Mouse (Mus musculus) kidney, postnatal 0 days (tissue): ENCODE measurements at regions not wholly inside any gene's neighbourhood (a gene's known extent, or its start where the extent isn't known, plus 50 kb on each side); places are given as distances from the start of the nearest gene placed in this dataset.

Experiments used
- ATAC-seq: fragments of 200-750 bp; cut with Nextera tagmentation; replicated peaks from 2 replicates; pipeline ENCODE4 v1.8.0; 2017; ENCODE audit warnings: low read depth, moderate number of reproducible peaks, moderate TSS enrichment, moderate library complexity; ENCODE audit not compliant: low FRiP score
- DNase-seq: peaks from one replicate; pipeline ENCODE4 v3.0.0-alpha.2; 2016; ENCODE audit warnings: low spot score
- H3K27ac ChIP-seq: fragments of 300-500 bp; sonication (generic); 2 replicates; pipeline ENCODE4 v1.5.1; 2014; ENCODE audit warnings: mild to moderate bottlenecking
- H3K27me3 ChIP-seq: fragments of 300-500 bp; sonication (generic); 2 replicates; pipeline ENCODE4 v1.6.1; 2014; ENCODE audit warnings: low read length, mixed read lengths; ENCODE audit not compliant: insufficient read depth
- H3K36me3 ChIP-seq: fragments of 300-500 bp; sonication (generic); 2 replicates; pipeline ENCODE4 v1.6.1; 2014; ENCODE audit warnings: low read length, mixed read lengths; ENCODE audit not compliant: insufficient read depth
- H3K4me1 ChIP-seq: fragments of 300-500 bp; sonication (generic); replicated peaks from 2 replicates; pipeline ENCODE4 v1.6.1; 2014; ENCODE audit warnings: antibody characterized with exemption, low read length, mixed read lengths; ENCODE audit not compliant: insufficient read depth
- H3K4me2 ChIP-seq: fragments of 300-500 bp; sonication (generic); 2 replicates; pipeline ENCODE4 v1.6.1; 2014; ENCODE audit warnings: mild to moderate bottlenecking, low read length, moderate library complexity, mixed read lengths
- H3K4me3 ChIP-seq: fragments of 300-500 bp; sonication (generic); replicated peaks from 2 replicates; pipeline ENCODE4 v1.5.1; 2014; ENCODE audit warnings: low read depth, low read length
- H3K9ac ChIP-seq: fragments of 300-500 bp; sonication (generic); 2 replicates; pipeline ENCODE4 v1.6.1; 2014; ENCODE audit warnings: low read depth, low read length
- H3K9me3 ChIP-seq: fragments of 300-500 bp; sonication (generic); replicated peaks from 2 replicates; pipeline ENCODE4 v1.6.1; 2016; ENCODE audit warnings: low read length, inconsistent platforms, mixed read lengths
- CTCF ChIP-seq: IDR thresholded peaks from 2 replicates; pipeline ENCODE4 v1.5.1; 2016; ENCODE audit warnings: antibody characterized with exemption, low read depth, mild to moderate bottlenecking, moderate library complexity
- WGBS: fragments of 180-500 bp; shearing (Covaris S2); extraction: QIAGEN DNeasy Blood & Tissue Kit; methylation state at CpG from one replicate; pipeline ENCODE4 v1.1.7; 2014; 5-methylcytosine and 5-hydroxymethylcytosine counted together

DNA sequence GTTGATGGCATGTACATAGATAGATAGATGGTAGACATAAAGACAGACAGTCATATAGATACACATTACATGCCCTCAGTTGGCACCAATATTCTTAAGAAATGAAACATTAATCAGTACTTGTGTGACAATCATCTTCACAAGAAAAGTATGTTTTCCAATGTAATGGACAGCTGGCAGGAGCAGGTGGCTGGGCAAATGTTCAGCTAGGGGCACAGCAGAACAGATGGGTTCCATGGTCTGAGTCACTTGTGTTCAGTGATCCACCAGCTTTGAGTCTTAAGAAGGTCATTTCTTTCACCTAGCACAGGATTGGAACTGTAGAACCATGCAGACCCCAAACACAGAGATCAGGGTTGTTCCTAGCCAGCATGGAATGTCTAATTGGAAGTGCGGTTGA lies 2631.2 kb upstream of the 5930422O12Rik start:
- no peak overlapping the region for H3K4me2 ChIP-seq
- no peak for TF ChIP-seq CTCF
- no peaks in the 10 kb centered on the region for H3K36me3 ChIP-seq
- WGBS: 91% methylated on average over 1 of the region's 1 CpGs
- DNase-seq: no peak
- ATAC-seq: no peak
- H3K27ac ChIP-seq: no peak overlapping the region
- H3K4me3 ChIP-seq: no peak overlapping the region
- no peaks in the 10 kb centered on the region for H3K27me3 ChIP-seq
- no peak overlapping the region for H3K9ac ChIP-seq
- H3K9me3 ChIP-seq: no peaks in the 10 kb centered on the region
- H3K4me1 ChIP-seq: no peaks in the 10 kb centered on the region

DNA sequence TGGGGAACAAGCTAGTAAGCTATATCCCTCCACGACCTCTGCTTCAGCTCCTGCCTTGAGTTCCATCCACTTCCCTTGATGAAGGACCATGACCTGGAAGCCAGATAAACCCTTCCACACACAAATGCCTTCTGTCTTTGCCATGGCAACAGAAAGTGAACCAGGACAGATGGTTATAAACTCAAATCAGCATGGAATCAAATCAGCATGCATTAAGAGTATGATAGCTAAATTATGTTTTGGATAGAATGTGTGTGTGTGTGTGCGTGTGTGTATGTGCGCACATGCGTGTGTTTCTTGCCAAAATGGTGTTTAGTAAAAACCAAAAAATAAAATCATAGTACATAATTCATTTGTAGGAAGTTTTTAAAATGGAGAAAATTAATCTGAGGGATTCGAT lies 2611.5 kb upstream of the 5930422O12Rik start:
- H3K4me3 ChIP-seq: no peak overlapping the region
- H3K36me3 ChIP-seq: no peaks in the 10 kb centered on the region
- WGBS: 89% methylated on average over 5 of the region's 5 CpGs
- DNase-seq (no peak), ATAC-seq (no peak)
- no peaks in the 10 kb centered on the region for H3K9me3 ChIP-seq
- H3K4me1 ChIP-seq: no peaks in the 10 kb centered on the region
- no peak overlapping the region for H3K9ac ChIP-seq
- H3K27me3 ChIP-seq: no peaks in the 10 kb centered on the region
- no peak for TF ChIP-seq CTCF
- H3K4me2 ChIP-seq: no peak overlapping the region
- no peak overlapping the region for H3K27ac ChIP-seq

DNA sequence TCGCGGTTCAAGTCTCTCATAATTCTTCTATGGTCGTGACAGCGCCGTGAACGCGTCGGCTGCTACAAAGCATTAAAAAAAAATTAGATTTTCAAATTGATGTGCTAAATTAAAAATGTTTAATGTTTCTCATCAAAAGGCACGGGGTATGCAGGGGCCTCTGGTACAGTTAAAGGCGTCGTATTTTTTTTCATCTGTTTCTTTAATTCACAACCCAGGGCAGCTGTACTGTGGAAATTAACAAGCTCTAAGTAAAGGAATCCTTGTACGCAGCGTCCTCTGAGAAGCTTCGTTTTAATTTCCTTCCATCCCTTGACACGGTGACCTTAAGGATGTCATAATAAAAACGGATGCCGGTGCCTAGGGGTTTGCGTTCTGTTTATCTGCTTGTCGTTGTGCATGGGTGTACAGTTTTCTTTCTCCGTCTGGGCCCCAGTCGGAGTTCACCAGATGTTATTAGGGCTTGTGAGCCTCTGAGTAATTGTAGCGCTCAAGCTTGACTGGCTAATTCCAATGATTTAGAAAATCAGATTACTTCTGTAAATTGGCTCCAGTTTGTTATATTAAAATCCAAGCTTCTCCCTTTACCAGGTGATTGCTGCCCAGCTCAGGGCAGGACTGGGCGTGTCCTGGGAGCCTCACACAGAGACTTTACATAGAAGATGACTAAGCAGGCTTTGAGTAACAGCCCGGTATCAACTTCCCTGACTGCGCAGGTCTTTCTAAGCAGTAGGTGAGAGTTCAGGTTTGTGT lies 2605.5 kb upstream of the 5930422O12Rik start:
- Histone ChIP-seq H3K9me3 (no peaks in the 10 kb centered on the region), H3K27me3 (no peaks in the 10 kb centered on the region), H3K36me3 (no peaks in the 10 kb centered on the region), H3K27ac (no peak overlapping the region), H3K9ac (no peak overlapping the region), H3K4me3 (no peak overlapping the region), H3K4me1 (no peaks in the 10 kb centered on the region), H3K4me2 (peak overlapping the region; percentile 30)
- peak; percentile 66; the same call in 1 of the 2 replicates for ATAC-seq
- TF ChIP-seq CTCF: no peak
- 34% methylated on average over 25 of the region's 25 CpGs for WGBS
- peak; percentile 38 for DNase-seq

DNA sequence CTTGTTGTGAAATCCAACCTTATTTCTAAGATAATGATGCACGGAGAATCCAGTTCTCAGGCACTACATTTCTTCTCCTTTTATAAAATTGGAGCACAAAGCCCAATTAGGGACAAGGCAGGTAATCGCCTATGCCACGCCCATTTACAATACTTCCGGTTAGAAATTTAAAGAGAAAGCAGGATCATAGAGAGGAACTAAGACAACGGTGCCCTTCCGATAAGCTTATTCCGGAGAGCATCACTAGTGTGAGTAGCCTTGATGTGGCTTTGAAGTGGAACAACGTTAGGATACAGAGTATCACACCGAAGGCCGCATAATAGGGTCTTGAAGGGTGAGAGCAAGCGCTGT lies 2604.9 kb upstream of the 5930422O12Rik start:
- no peak for ATAC-seq

DNA sequence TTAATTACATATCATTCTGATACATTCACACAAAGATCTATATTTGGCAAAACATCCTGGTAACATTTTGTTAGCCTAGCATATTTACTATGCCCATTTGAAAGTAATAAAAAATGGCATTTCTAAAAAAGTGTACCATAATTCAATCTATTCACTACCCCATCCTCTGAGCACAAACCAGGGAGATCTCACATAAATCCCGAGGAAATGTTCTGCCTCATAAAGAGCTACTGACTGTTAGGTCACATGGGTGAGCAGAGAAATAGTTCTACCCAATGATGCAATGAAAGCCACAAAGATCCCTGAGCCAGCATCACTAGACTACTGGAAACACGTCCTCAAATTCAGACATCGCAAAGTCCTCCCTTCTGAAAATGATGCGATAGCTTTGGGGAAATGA lies 2602.5 kb upstream of the 5930422O12Rik start:
- Histone ChIP-seq H3K27ac (no peak overlapping the region), H3K9ac (no peak overlapping the region), H3K36me3 (no peaks in the 10 kb centered on the region), H3K4me3 (no peak overlapping the region), H3K9me3 (no peaks in the 10 kb centered on the region), H3K27me3 (no peaks in the 10 kb centered on the region), H3K4me2 (no peak overlapping the region), H3K4me1 (no peaks in the 10 kb centered on the region)
- DNase-seq (peak; percentile 20), ATAC-seq (no peak)
- no peak for TF ChIP-seq CTCF
- WGBS: 32% methylated on average over 4 of the region's 4 CpGs

More for the DNA sequence above, 2604.9 kb upstream of the 5930422O12Rik start:
- peak overlapping the region; percentile 30; the same call in 1 of the 2 replicates for H3K4me2 ChIP-seq
- H3K27ac ChIP-seq: no peak overlapping the region
- no peak for DNase-seq
- no peaks in the 10 kb centered on the region for H3K27me3 ChIP-seq
- H3K36me3 ChIP-seq: no peaks in the 10 kb centered on the region
- 84% methylated on average over 11 of the region's 11 CpGs for WGBS
- no peak for TF ChIP-seq CTCF
- no peak overlapping the region for H3K4me3 ChIP-seq
- H3K4me1 ChIP-seq: no peaks in the 10 kb centered on the region
- no peaks in the 10 kb centered on the region for H3K9me3 ChIP-seq
- no peak overlapping the region for H3K9ac ChIP-seq

DNA sequence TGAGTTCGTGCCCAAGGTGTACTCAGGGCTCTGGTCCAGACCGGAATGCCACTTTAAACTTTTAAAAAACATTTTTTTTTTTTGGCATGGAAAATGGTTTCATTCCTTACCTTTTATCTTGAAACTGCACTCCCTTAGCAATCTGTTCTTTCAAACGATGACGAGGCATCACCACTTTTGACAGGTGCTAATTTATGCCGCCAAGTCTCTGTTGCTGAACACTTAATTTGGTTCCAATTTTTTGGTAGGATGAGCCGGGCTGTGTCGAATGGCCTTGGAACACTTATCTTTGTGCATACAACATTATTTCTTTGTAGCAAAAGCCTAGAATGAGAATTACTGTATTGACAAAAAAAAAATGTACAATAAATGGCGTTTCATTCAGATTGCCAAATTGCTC lies 2590.5 kb upstream of the 5930422O12Rik start:
- no peak for DNase-seq
- Histone ChIP-seq H3K4me2 (no peak overlapping the region), H3K4me1 (no peaks in the 10 kb centered on the region), H3K27me3 (no peaks in the 10 kb centered on the region), H3K9ac (no peak overlapping the region), H3K9me3 (no peaks in the 10 kb centered on the region), H3K36me3 (no peaks in the 10 kb centered on the region), H3K4me3 (no peak overlapping the region), H3K27ac (no peak overlapping the region)
- 91% methylated on average over 8 of the region's 8 CpGs for WGBS
- no peak for TF ChIP-seq CTCF
- no peak for ATAC-seq

DNA sequence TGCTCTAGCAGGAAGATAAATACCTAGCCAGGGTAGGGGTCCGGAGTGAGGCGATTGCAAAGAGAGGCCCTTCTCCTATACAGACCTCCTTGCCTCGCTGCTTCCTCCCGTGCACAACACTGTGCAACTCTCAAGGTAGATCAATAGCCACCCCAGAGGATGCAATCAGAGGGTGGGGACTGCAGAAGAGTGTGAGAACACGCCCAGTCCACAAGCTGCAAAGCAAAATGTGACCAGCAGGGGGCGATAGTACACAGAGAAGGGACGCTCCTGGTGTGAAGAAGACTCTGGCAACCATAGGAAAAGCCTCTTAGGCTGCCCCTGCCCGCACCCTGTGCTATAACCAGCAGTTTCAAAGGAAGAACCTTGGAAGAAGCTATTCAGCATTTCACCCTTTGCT lies 2588.4 kb upstream of the 5930422O12Rik start:
- ATAC-seq (peak; percentile 84), DNase-seq (peak; percentile 79)
- Histone ChIP-seq H3K4me1 (no peaks in the 10 kb centered on the region), H3K4me2 (no peak overlapping the region), H3K9me3 (no peaks in the 10 kb centered on the region), H3K27ac (no peak overlapping the region), H3K27me3 (no peaks in the 10 kb centered on the region), H3K9ac (no peak overlapping the region), H3K4me3 (no peak overlapping the region), H3K36me3 (no peaks in the 10 kb centered on the region)
- TF ChIP-seq CTCF: peak; percentile 85
- 42% methylated on average over 8 of the region's 8 CpGs for whole genome bisulfite sequencing
